In the genomic region with DNA sequence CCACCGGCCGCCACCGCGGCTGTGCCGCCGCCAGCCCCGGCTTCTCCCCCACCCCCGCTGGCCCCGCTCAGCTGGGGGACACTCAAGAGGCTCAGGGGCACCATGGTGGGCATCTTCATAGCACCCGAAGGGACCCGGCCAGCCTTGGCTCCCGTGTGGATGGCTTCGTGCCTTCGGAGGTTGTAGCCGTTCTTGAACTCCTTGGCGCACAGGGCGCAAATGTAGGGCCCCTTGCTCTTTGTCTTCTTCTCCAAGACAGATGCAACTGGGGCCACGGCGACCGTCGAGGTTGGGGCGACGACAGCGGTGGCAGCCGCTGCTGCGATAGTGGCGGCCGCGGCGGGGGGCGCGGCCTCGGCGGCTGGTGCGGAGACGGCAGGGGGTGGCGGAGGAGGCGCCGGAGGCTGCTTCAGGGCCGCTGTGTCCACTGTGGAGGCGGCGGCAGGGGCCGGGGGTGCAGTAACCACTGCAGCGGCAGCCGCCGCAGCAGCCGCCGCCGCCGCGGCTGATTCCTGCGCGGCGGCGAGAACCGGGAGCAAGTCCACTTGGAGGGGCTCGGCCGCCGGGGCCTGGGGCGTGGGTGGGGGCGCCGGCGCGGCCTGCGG, we compare ENCODE assay signal across 8 mouse cellular contexts. TPM values are rescaled to one million over a fixed set of nuclear protein-coding genes. Genes with fewer than 3 reads are reported as not detected.
DNase-seq lines count a peak whose midpoint lies in the region; ATAC-seq and TF ChIP-seq lines count a peak whose summit lies in the region.

No protein-coding gene starts in this region.

- H3K9me3 ChIP-seq in forebrain, embryonic 16.5 days (ENCODE audit: control insufficient read depth, low read length): no peaks in the 10 kb centered on the region
- no peaks in the 10 kb centered on the region for H3K9me3 ChIP-seq in stomach, embryonic 15.5 days

- WGBS in lung, adult 2 months: under 1% methylated on average over 53 of the region's 65 CpGs
- under 1% methylated on average over 59 of the region's 65 CpGs for WGBS in forebrain, embryonic 16.5 days
- WGBS in kidney, adult 2 months: under 1% methylated on average over 65 of the region's 65 CpGs
- under 1% methylated on average over 63 of the region's 65 CpGs for WGBS in stomach, embryonic 15.5 days

- TF ChIP-seq POLR2A in lung, adult 2 months (IDR thresholded peaks at IDR 0.05; ENCODE audit: borderline replicate concordance, extremely low read depth, low read depth, low read length): no peak
- no peak for TF ChIP-seq POLR2A in kidney, adult 2 months (IDR thresholded peaks at IDR 0.05; ENCODE audit: low read depth, low read length)

- H3K9ac ChIP-seq in forebrain, embryonic 16.5 days (replicated peaks; ENCODE audit: low read depth, low read length): peak overlapping the region; percentile 92
- H3K9ac ChIP-seq in stomach, embryonic 15.5 days: peak overlapping the region; percentile 97

- no peaks in the 10 kb centered on the region for H3K27me3 ChIP-seq in forebrain, embryonic 16.5 days (replicated peaks; ENCODE audit: control insufficient read depth, insufficient read depth, low read length)
- no peaks in the 10 kb centered on the region for H3K27me3 ChIP-seq in kidney, adult 2 months (replicated peaks; ENCODE audit: control insufficient read depth, insufficient read depth, low read length)
- H3K27me3 ChIP-seq in stomach, embryonic 15.5 days (replicated peaks): no peaks in the 10 kb centered on the region

- ATAC-seq in forebrain, embryonic 16.5 days: no peak
- no peak for ATAC-seq in stomach, embryonic 15.5 days (ENCODE audit: insufficient read depth, low FRiP score, low read depth)

- peak overlapping the region; percentile 92 for H3K4me2 ChIP-seq in forebrain, embryonic 16.5 days (ENCODE audit: low read length)
- H3K4me2 ChIP-seq in stomach, embryonic 15.5 days: peak overlapping the region; percentile 87

- H3K4me3 ChIP-seq in lung, adult 2 months (replicated peaks; ENCODE audit: extremely low read depth, low read depth, low read length): peak overlapping the region; percentile 73
- H3K4me3 ChIP-seq in forebrain, embryonic 16.5 days (replicated peaks; ENCODE audit: low read length): peak overlapping the region; percentile 60
- peak overlapping the region; percentile 84 for H3K4me3 ChIP-seq in kidney, adult 2 months (ENCODE audit: insufficient read depth, low read depth, low read length)
- peak overlapping the region; percentile 91 for H3K4me3 ChIP-seq in stomach, embryonic 15.5 days (replicated peaks)

- H3K36me3 ChIP-seq in forebrain, embryonic 16.5 days (ENCODE audit: control insufficient read depth, insufficient read depth): peaks cover 7% of the 10 kb centered on the region
- no peaks in the 10 kb centered on the region for H3K36me3 ChIP-seq in kidney, adult 2 months (ENCODE audit: control insufficient read depth, insufficient read depth, low read length)
- peaks cover 25% of the 10 kb centered on the region for H3K36me3 ChIP-seq in stomach, embryonic 15.5 days

- no peak for TF ChIP-seq CTCF in lung, adult 2 months (IDR thresholded peaks at IDR 0.05; ENCODE audit: insufficient read depth, low read length)
- no peak for TF ChIP-seq CTCF in kidney, adult 2 months (conservative IDR thresholded peaks at IDR 0.05; ENCODE audit: insufficient read depth, insufficient read length, low read depth, low read length)

- DNase-seq in lung, adult 2 months: peak; percentile 52
- no peak for DNase-seq in lung, postnatal 25 days (ENCODE audit: low spot score)
- peak; percentile 77 for DNase-seq in adrenal gland, adult 2 months
- peak; percentile 54 for DNase-seq in kidney, adult 2 months
- peak; percentile 64 for DNase-seq in lung, postnatal 10 days
- DNase-seq in layer of hippocampus, postnatal 36 days: no peak

- peaks cover 10% of the 10 kb centered on the region; the same call in 1 of the 2 replicates for H3K4me1 ChIP-seq in lung, adult 2 months (ENCODE audit: control insufficient read depth, insufficient read depth, low read length)
- H3K4me1 ChIP-seq in forebrain, embryonic 16.5 days (replicated peaks; ENCODE audit: control insufficient read depth, insufficient read depth, low read length): peaks cover 48% of the 10 kb centered on the region
- H3K4me1 ChIP-seq in kidney, adult 2 months (ENCODE audit: control insufficient read depth, insufficient read depth, low read length): peaks cover 15% of the 10 kb centered on the region
- peaks cover 50% of the 10 kb centered on the region for H3K4me1 ChIP-seq in stomach, embryonic 15.5 days

- peak overlapping the region; percentile 99 for H3K27ac ChIP-seq in forebrain, embryonic 16.5 days (ENCODE audit: low read length)
- peak overlapping the region; percentile 97 for H3K27ac ChIP-seq in kidney, adult 2 months (ENCODE audit: insufficient read depth, low read depth, low read length)
- peak overlapping the region; percentile 98 for H3K27ac ChIP-seq in stomach, embryonic 15.5 days

RNA-seq across cellular contexts. Expression of gene Maz, which starts 1.2 kb away (rescaled TPM):
- 131 and 194 TPM in 2 replicates for polyA plus RNA-seq in lung, adult 2 months (2012; rRNA removed)
- 100 to 1,000 TPM in 1 of 2 experiments, 10 to 100 TPM in 1; 98.7 to 114 TPM for total RNA-seq in adrenal gland, adult 2 months (2021)
- polyA plus RNA-seq in adrenal gland, adult 2 months (2012; rRNA removed): 833 and 840 TPM in 2 replicates
- 57.9 and 58.8 TPM in 2 replicates for polyA plus RNA-seq in forebrain, embryonic 16.5 days (2015; fragmentation: Nextera tagmentation; extraction: Ambion mirVana)
- polyA plus RNA-seq in kidney, adult 2 months (2012; rRNA removed): 97.9 and 115 TPM in 2 replicates
- 67.7 and 69.7 TPM in 2 replicates for polyA plus RNA-seq in stomach, embryonic 15.5 days (2015; fragmentation: Nextera tagmentation; extraction: Ambion mirVana)
- total RNA-seq in layer of hippocampus, postnatal 36 days (2021): 100 to 1,000 TPM; 258 to 261 TPM

RNA-seq across cellular contexts. Expression of gene Prrt2, which starts 4.6 kb away (rescaled TPM):
- polyA plus RNA-seq in lung, adult 2 months (2012; rRNA removed): 8.1 and 9.8 TPM in 2 replicates
- total RNA-seq in adrenal gland, adult 2 months (2021): 1 to 10 TPM; 1.7 to 2.0 TPM
- 8.5 and 9.5 TPM in 2 replicates for polyA plus RNA-seq in adrenal gland, adult 2 months (2012; rRNA removed)
- 21.1 and 29.9 TPM in 2 replicates for polyA plus RNA-seq in forebrain, embryonic 16.5 days (2015; fragmentation: Nextera tagmentation; extraction: Ambion mirVana)
- 3.6 and 4.6 TPM in 2 replicates for polyA plus RNA-seq in kidney, adult 2 months (2012; rRNA removed)
- polyA plus RNA-seq in stomach, embryonic 15.5 days (2015; fragmentation: Nextera tagmentation; extraction: Ambion mirVana): 5.9 and 8.1 TPM in 2 replicates
- total RNA-seq in layer of hippocampus, postnatal 36 days (2021): 100 to 1,000 TPM; 229 to 233 TPM

RNA-seq across cellular contexts. Expression of gene Gm42742, which starts 4.8 kb away (rescaled TPM):
- 26.5 and 38.8 TPM in 2 replicates for polyA plus RNA-seq in lung, adult 2 months (2012; rRNA removed)
- total RNA-seq in adrenal gland, adult 2 months (2021): 10 to 100 TPM; 19.9 to 29.2 TPM
- polyA plus RNA-seq in adrenal gland, adult 2 months (2012; rRNA removed): 13.7 and 28.4 TPM in 2 replicates
- 54.8 and 74.1 TPM in 2 replicates for polyA plus RNA-seq in forebrain, embryonic 16.5 days (2015; fragmentation: Nextera tagmentation; extraction: Ambion mirVana)
- polyA plus RNA-seq in kidney, adult 2 months (2012; rRNA removed): 21.2 and 28.9 TPM in 2 replicates
- polyA plus RNA-seq in stomach, embryonic 15.5 days (2015; fragmentation: Nextera tagmentation; extraction: Ambion mirVana): 25.0 and 63.8 TPM in 2 replicates
- 10 to 100 TPM; 68.6 to 82.2 TPM for total RNA-seq in layer of hippocampus, postnatal 36 days (2021)

RNA-seq across cellular contexts. Expression of gene Pagr1a, which starts 8.5 kb away (rescaled TPM):
- polyA plus RNA-seq in lung, adult 2 months (2012; rRNA removed): 5.7 and 7.5 TPM in 2 replicates
- total RNA-seq in adrenal gland, adult 2 months (2021): 10 to 100 TPM; 16.4 to 20.3 TPM
- 0.66 and 13.1 TPM in 2 replicates for polyA plus RNA-seq in adrenal gland, adult 2 months (2012; rRNA removed)
- 22.9 and 39.8 TPM in 2 replicates for polyA plus RNA-seq in forebrain, embryonic 16.5 days (2015; fragmentation: Nextera tagmentation; extraction: Ambion mirVana)
- 2.8 and 17.6 TPM in 2 replicates for polyA plus RNA-seq in kidney, adult 2 months (2012; rRNA removed)
- polyA plus RNA-seq in stomach, embryonic 15.5 days (2015; fragmentation: Nextera tagmentation; extraction: Ambion mirVana): 33.1 and 62.5 TPM in 2 replicates
- 10 to 100 TPM; 10.4 to 16.2 TPM for total RNA-seq in layer of hippocampus, postnatal 36 days (2021)

RNA-seq across cellular contexts. Expression of gene Pagr1b, which starts 9.4 kb away (rescaled TPM):
- polyA plus RNA-seq in lung, adult 2 months (2012; rRNA removed): 2.6 and 2.8 TPM in 2 replicates
- total RNA-seq in adrenal gland, adult 2 months (2021): 1 to 10 TPM in 1 of 2 experiments, not detected in 1; 1.3 TPM
- polyA plus RNA-seq in adrenal gland, adult 2 months (2012; rRNA removed): 1.7 and 2.0 TPM in 2 replicates
- not detected in 2 replicates for polyA plus RNA-seq in forebrain, embryonic 16.5 days (2015; fragmentation: Nextera tagmentation; extraction: Ambion mirVana)
- 0.91 and 1.3 TPM in 2 replicates for polyA plus RNA-seq in kidney, adult 2 months (2012; rRNA removed)
- 1.0 TPM in 1 of 2 replicates, not detected in the other for polyA plus RNA-seq in stomach, embryonic 15.5 days (2015; fragmentation: Nextera tagmentation; extraction: Ambion mirVana)
- under 1 TPM in 1 of 2 experiments, not detected in 1; 0.90 TPM for total RNA-seq in layer of hippocampus, postnatal 36 days (2021)

Comparison
In these comparisons a context has a peak if more than half of its experiments do, and no peak if none do; other contexts are left out.
1. DNase-seq: peak in lung, adult 2 months (single experiment), adrenal gland, adult 2 months (single experiment), kidney, adult 2 months (single experiment) and lung, postnatal 10 days (single experiment); none in lung, postnatal 25 days (single experiment) and layer of hippocampus, postnatal 36 days (0 of 2).
2. Peak in every context shown above with its lines, with median percentiles within 50 percentile points of each other: H3K4me3 ChIP-seq and H3K27ac ChIP-seq.